Mouse (Mus musculus): ENCODE measurements around the gene Slc15a3. TPM values are rescaled to one million over a fixed set of nuclear protein-coding genes. Genes with fewer than 3 reads are reported as not detected.
A peak's percentile ranks its signal among the peaks of the same experiment; 100 is the strongest.

The Slc15a3 gene
- polyA plus RNA-seq, 1 experiment from 2014 or later = 0.36 TPM

- Histone ChIP-seq H3K9ac (no peak within 1 kb of the TSS), H3K9me3 (no peaks in the 10 kb centered on the region), H3K4me2 (no peak within 1 kb of the TSS), H3K27ac (no peak within 1 kb of the TSS), H3K4me1 (replicated peaks) (no peaks in the 10 kb centered on the region), H3K36me3 (no peaks in the 10 kb centered on the region), H3K4me3 (no peak within 1 kb of the TSS), H3K27me3 (no peaks in the 10 kb centered on the region)
- 90% methylated on average over 16 of the region's 16 CpGs for WGBS
- ATAC-seq (ENCODE audit: low FRiP score) = no peak
Measured at GRCm38 (mm10) chr19:10829436-10830175, 9.9 kb upstream of the Slc15a3 start, which contains the start of gene Cd6. Gene Cd6 (minus strand): TSS chr19:10830058.

- H3K9ac ChIP-seq = no peak overlapping the region
- no peak for ATAC-seq (ENCODE audit: low FRiP score)
Measured at GRCm38 (mm10) chr19:10831424-10831823, 8.1 kb upstream of the Slc15a3 start.

GRCm38 (mm10) chr19:10832030-10832429, 7.5 kb upstream of the Slc15a3 start:
- H3K4me2 ChIP-seq = no peak overlapping the region
- no peaks in the 10 kb centered on the region for H3K36me3 ChIP-seq
- no peak for ATAC-seq (ENCODE audit: low FRiP score)
- no peaks in the 10 kb centered on the region for H3K27me3 ChIP-seq
- 87% methylated on average over 3 of the region's 3 CpGs for WGBS
- H3K9ac ChIP-seq = no peak overlapping the region
- no peak overlapping the region for H3K27ac ChIP-seq
- no peak overlapping the region for H3K4me3 ChIP-seq
- H3K4me1 ChIP-seq (replicated peaks) = no peaks in the 10 kb centered on the region
- H3K9me3 ChIP-seq = no peaks in the 10 kb centered on the region

More at GRCm38 (mm10) chr19:10831424-10831823, 8.1 kb upstream of the Slc15a3 start:
- H3K9me3 ChIP-seq = no peaks in the 10 kb centered on the region
- H3K36me3 ChIP-seq = no peaks in the 10 kb centered on the region
- H3K4me3 ChIP-seq = no peak overlapping the region
- WGBS = 10% methylated on average over 5 of the region's 5 CpGs
- no peak overlapping the region for H3K4me2 ChIP-seq
- no peak overlapping the region for H3K27ac ChIP-seq
- no peaks in the 10 kb centered on the region for H3K27me3 ChIP-seq
- H3K4me1 ChIP-seq (replicated peaks) = no peaks in the 10 kb centered on the region

GRCm38 (mm10) chr19:10833611-10834010, 5.9 kb upstream of the Slc15a3 start:
- Histone ChIP-seq H3K4me1 (replicated peaks) (no peaks in the 10 kb centered on the region), H3K4me3 (no peak overlapping the region), H3K9me3 (no peaks in the 10 kb centered on the region), H3K4me2 (no peak overlapping the region), H3K9ac (no peak overlapping the region), H3K27ac (no peak overlapping the region), H3K27me3 (no peaks in the 10 kb centered on the region), H3K36me3 (no peaks in the 10 kb centered on the region)
- 85% methylated on average over 3 of the region's 3 CpGs for WGBS
- no peak for ATAC-seq (ENCODE audit: low FRiP score)

- WGBS = 69% methylated on average over 3 of the region's 3 CpGs
- Histone ChIP-seq H3K4me3 (no peak overlapping the region), H3K4me1 (replicated peaks) (no peaks in the 10 kb centered on the region), H3K9ac (no peak overlapping the region), H3K4me2 (no peak overlapping the region), H3K36me3 (no peaks in the 10 kb centered on the region), H3K27me3 (no peaks in the 10 kb centered on the region), H3K9me3 (no peaks in the 10 kb centered on the region), H3K27ac (no peak overlapping the region)
- ATAC-seq (ENCODE audit: low FRiP score) = no peak
Measured at GRCm38 (mm10) chr19:10835671-10836070, 3.9 kb upstream of the Slc15a3 start.

GRCm38 (mm10) chr19:10841721-10842626, 2.4 kb downstream of the Slc15a3 start:
- 42% methylated on average over 16 of the region's 16 CpGs for WGBS
- no peak overlapping the region for H3K4me3 ChIP-seq

GRCm38 (mm10) chr19:10842914-10843313, 3.4 kb downstream of the Slc15a3 start:
- Histone ChIP-seq H3K36me3 (no peaks in the 10 kb centered on the region), H3K4me3 (no peak overlapping the region), H3K4me2 (no peak overlapping the region), H3K9me3 (no peaks in the 10 kb centered on the region), H3K9ac (no peak overlapping the region), H3K4me1 (replicated peaks) (peaks cover 24% of the 10 kb centered on the region), H3K27me3 (no peaks in the 10 kb centered on the region), H3K27ac (no peak overlapping the region)
- 50% methylated on average over 24 of the region's 24 CpGs for WGBS
- no peak for ATAC-seq (ENCODE audit: low FRiP score)

More at GRCm38 (mm10) chr19:10841721-10842626, 2.4 kb downstream of the Slc15a3 start:
- no peaks in the 10 kb centered on the region for H3K9me3 ChIP-seq
- no peak overlapping the region for H3K27ac ChIP-seq
- H3K27me3 ChIP-seq = no peaks in the 10 kb centered on the region
- H3K36me3 ChIP-seq = no peaks in the 10 kb centered on the region
- no peak overlapping the region for H3K9ac ChIP-seq
- no peak for ATAC-seq (ENCODE audit: low FRiP score)
- peaks cover 16% of the 10 kb centered on the region for H3K4me1 ChIP-seq (replicated peaks)
- H3K4me2 ChIP-seq = no peak overlapping the region

GRCm38 (mm10) chr19:10844206-10844605, 4.7 kb downstream of the Slc15a3 start:
- Histone ChIP-seq H3K4me3 (no peak overlapping the region), H3K36me3 (no peaks in the 10 kb centered on the region), H3K9ac (no peak overlapping the region), H3K27me3 (no peaks in the 10 kb centered on the region), H3K27ac (no peak overlapping the region), H3K9me3 (no peaks in the 10 kb centered on the region), H3K4me1 (replicated peaks) (peaks cover 27% of the 10 kb centered on the region), H3K4me2 (no peak overlapping the region)
- 91% methylated on average over 5 of the region's 5 CpGs for WGBS
- ATAC-seq (ENCODE audit: low FRiP score) = no peak

- H3K4me1 ChIP-seq (replicated peaks) = peaks cover 27% of the 10 kb centered on the region
- ATAC-seq (ENCODE audit: low FRiP score) = no peak
- 81% methylated on average over 3 of the region's 3 CpGs for whole genome bisulfite sequencing
Measured at GRCm38 (mm10) chr19:10845454-10845853, 5.9 kb downstream of the Slc15a3 start.

GRCm38 (mm10) chr19:10846150-10846549, 6.6 kb downstream of the Slc15a3 start:
- H3K4me3 ChIP-seq = no peak overlapping the region
- H3K9me3 ChIP-seq = no peaks in the 10 kb centered on the region
- no peak overlapping the region for H3K4me2 ChIP-seq
- ATAC-seq (ENCODE audit: low FRiP score) = peak; percentile 52
- 47% methylated on average over 7 of the region's 7 CpGs for WGBS
- no peaks in the 10 kb centered on the region for H3K36me3 ChIP-seq
- no peaks in the 10 kb centered on the region for H3K27me3 ChIP-seq
- H3K4me1 ChIP-seq (replicated peaks) = peaks cover 27% of the 10 kb centered on the region
- H3K9ac ChIP-seq = no peak overlapping the region
- H3K27ac ChIP-seq = peak overlapping the region; percentile 46

More at GRCm38 (mm10) chr19:10845454-10845853, 5.9 kb downstream of the Slc15a3 start:
- H3K9me3 ChIP-seq = no peaks in the 10 kb centered on the region
- no peak overlapping the region for H3K9ac ChIP-seq
- H3K4me2 ChIP-seq = no peak overlapping the region
- no peak overlapping the region for H3K4me3 ChIP-seq
- H3K36me3 ChIP-seq = no peaks in the 10 kb centered on the region
- H3K27ac ChIP-seq = no peak overlapping the region
- no peaks in the 10 kb centered on the region for H3K27me3 ChIP-seq

- no peaks in the 10 kb centered on the region for H3K36me3 ChIP-seq
- H3K4me2 ChIP-seq = no peak overlapping the region
- WGBS = 36% methylated on average over 3 of the region's 3 CpGs
- H3K4me1 ChIP-seq (replicated peaks) = peaks cover 27% of the 10 kb centered on the region
- H3K9me3 ChIP-seq = no peaks in the 10 kb centered on the region
- H3K9ac ChIP-seq = no peak overlapping the region
- no peak overlapping the region for H3K4me3 ChIP-seq
- no peaks in the 10 kb centered on the region for H3K27me3 ChIP-seq
- ATAC-seq (ENCODE audit: low FRiP score) = no peak
- no peak overlapping the region for H3K27ac ChIP-seq
Measured at GRCm38 (mm10) chr19:10847311-10848087, 8.0 kb downstream of the Slc15a3 start.

GRCm38 (mm10) chr19:10855422-10855821, 15.9 kb downstream of the Slc15a3 start:
- WGBS = 91% methylated on average over 3 of the region's 3 CpGs
- Histone ChIP-seq H3K4me2 (no peak overlapping the region), H3K4me3 (no peak overlapping the region), H3K4me1 (replicated peaks) (no peaks in the 10 kb centered on the region), H3K27ac (0 out of 2 replicates have a peak overlapping the region, but pooled peaks have one; percentile 0), H3K27me3 (no peaks in the 10 kb centered on the region), H3K36me3 (peaks cover 53% of the 10 kb centered on the region), H3K9me3 (no peaks in the 10 kb centered on the region), H3K9ac (no peak overlapping the region)
- ATAC-seq (ENCODE audit: low FRiP score) = no peak

Data from hindbrain, embryonic 13.5 days (tissue).